Mouse (Mus musculus): Measurements from ENCODE around the gene Kdm4b. TPM values are rescaled to one million over a fixed set of nuclear protein-coding genes. Genes with fewer than 3 reads are reported as not detected.

The Kdm4b gene
- polyA plus RNA-seq, 1 experiment = 6.4 TPM

GRCm38 (mm10) chr17:56444771-56445170, 118.9 kb downstream of the Kdm4b start:
- no peaks in the 10 kb centered on the region for H3K4me1 ChIP-seq (ENCODE audit: control insufficient read depth, insufficient read depth, insufficient read length, low read length)
- no peak overlapping the region for H3K4me3 ChIP-seq (ENCODE audit: insufficient read depth, low read depth, low read length)
- no peak overlapping the region for H3K27ac ChIP-seq (replicated peaks; ENCODE audit: low read depth, low read length)

DNA sequence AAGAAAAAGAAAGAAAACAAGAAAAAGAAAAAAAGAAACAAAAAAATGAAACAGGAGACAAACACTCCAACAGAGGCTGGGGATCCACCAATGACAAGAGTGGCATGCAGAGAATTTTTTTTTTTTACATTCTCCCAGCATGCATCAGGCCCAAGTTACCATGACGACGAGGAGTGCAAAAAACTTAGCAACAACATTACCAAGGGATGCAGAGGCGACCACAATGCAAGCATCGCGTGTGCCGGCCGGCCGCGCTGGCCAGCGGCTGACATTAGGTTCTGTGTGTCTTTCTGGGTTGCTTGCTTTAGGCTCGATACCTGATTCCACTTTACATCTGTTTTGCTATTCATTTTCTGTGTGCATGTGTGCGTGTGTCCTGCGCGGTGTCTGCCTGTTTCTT, 119.5 kb downstream of the Kdm4b start:
- no peak overlapping the region for H3K27ac ChIP-seq (replicated peaks; ENCODE audit: low read depth, low read length)
- H3K4me1 ChIP-seq (ENCODE audit: control insufficient read depth, insufficient read depth, insufficient read length, low read length) = no peaks in the 10 kb centered on the region
- no peak overlapping the region for H3K4me3 ChIP-seq (ENCODE audit: insufficient read depth, low read depth, low read length)

DNA sequence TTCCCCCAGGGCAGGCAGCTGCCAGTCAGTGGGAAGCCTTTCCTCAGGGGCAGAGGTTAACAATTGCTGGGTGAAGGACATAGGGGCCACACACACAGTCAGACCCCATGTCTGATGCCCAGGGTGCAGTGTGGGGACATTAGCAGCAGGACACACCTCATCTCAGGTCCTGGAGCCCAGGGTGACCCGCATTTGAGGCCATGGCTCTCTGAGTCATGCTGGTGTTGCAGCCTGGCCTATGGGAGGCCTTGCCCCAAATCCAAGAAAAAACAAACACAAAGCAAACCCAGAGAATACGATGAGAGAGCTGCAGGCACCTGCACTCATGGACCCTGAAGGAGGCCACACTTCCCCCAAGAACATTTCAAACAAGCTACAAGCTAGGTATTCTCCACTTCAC, 121.9 kb downstream of the Kdm4b start:
- no peaks in the 10 kb centered on the region for H3K4me1 ChIP-seq (ENCODE audit: control insufficient read depth, insufficient read depth, insufficient read length, low read length)
- no peak overlapping the region for H3K4me3 ChIP-seq (ENCODE audit: insufficient read depth, low read depth, low read length)
- no peak overlapping the region for H3K27ac ChIP-seq (replicated peaks; ENCODE audit: low read depth, low read length)

Other genes with a start within 250 kb of the Kdm4b start
- 17.6 and 19.3 TPM in 2 replicates for gene Hdgfl2, start 246.4 kb upstream of the Kdm4b start, polyA plus RNA-seq (2012; ENCODE audit: insufficient read depth, insufficient read length, missing spikeins)
- 195 and 205 TPM in 2 replicates for gene Plin4, start 216.3 kb upstream of the Kdm4b start, polyA plus RNA-seq (2012; ENCODE audit: insufficient read depth, insufficient read length, missing spikeins)
- gene Plin5, start 208.5 kb upstream of the Kdm4b start, polyA plus RNA-seq (2012; ENCODE audit: insufficient read depth, insufficient read length, missing spikeins) = 138 and 171 TPM in 2 replicates
- gene Lrg1, start 204.1 kb upstream of the Kdm4b start, polyA plus RNA-seq (2012; ENCODE audit: insufficient read depth, insufficient read length, missing spikeins) = 61.5 and 101 TPM in 2 replicates
- gene Sema6b, start 185.7 kb upstream of the Kdm4b start, polyA plus RNA-seq (2012; ENCODE audit: insufficient read depth, insufficient read length, missing spikeins) = 1.9 and 5.0 TPM in 2 replicates
- 0.36 and 1.4 TPM in 2 replicates for gene Tnfaip8l1, start 163.6 kb upstream of the Kdm4b start, polyA plus RNA-seq (2012; ENCODE audit: insufficient read depth, insufficient read length, missing spikeins)
- 30.8 and 30.9 TPM in 2 replicates for gene Mydgf, start 142.1 kb upstream of the Kdm4b start, polyA plus RNA-seq (2012; ENCODE audit: insufficient read depth, insufficient read length, missing spikeins)
- 7.7 and 9.2 TPM in 2 replicates for gene Dpp9, start 107.2 kb upstream of the Kdm4b start, polyA plus RNA-seq (2012; ENCODE audit: insufficient read depth, insufficient read length, missing spikeins)
- gene Fem1a, start 69.3 kb upstream of the Kdm4b start, polyA plus RNA-seq (2012; ENCODE audit: insufficient read depth, insufficient read length, missing spikeins) = 16.3 and 18.4 TPM in 2 replicates
- gene Ticam1, start 49.3 kb upstream of the Kdm4b start, polyA plus RNA-seq (2012; ENCODE audit: insufficient read depth, insufficient read length, missing spikeins) = 9.2 and 10.5 TPM in 2 replicates
- 62.9 and 78.2 TPM in 2 replicates for gene Plin3, start 33.2 kb upstream of the Kdm4b start, polyA plus RNA-seq (2012; ENCODE audit: insufficient read depth, insufficient read length, missing spikeins)
- not detected in 2 replicates for gene Arrdc5, start 25.8 kb upstream of the Kdm4b start, polyA plus RNA-seq (2012; ENCODE audit: insufficient read depth, insufficient read length, missing spikeins)
- 2.7 and 3.3 TPM in 2 replicates for gene Uhrf1, start 22.7 kb upstream of the Kdm4b start, polyA plus RNA-seq (2012; ENCODE audit: insufficient read depth, insufficient read length, missing spikeins)
- gene Ptprs, start 150.4 kb downstream of the Kdm4b start, polyA plus RNA-seq (2012; ENCODE audit: insufficient read depth, insufficient read length, missing spikeins) = 10.3 and 10.7 TPM in 2 replicates
- gene Znrf4, start 186.4 kb downstream of the Kdm4b start, polyA plus RNA-seq (2012; ENCODE audit: insufficient read depth, insufficient read length, missing spikeins) = not detected in 2 replicates
- gene Gm20219, start 228.3 kb downstream of the Kdm4b start, polyA plus RNA-seq (2012; ENCODE audit: insufficient read depth, insufficient read length, missing spikeins) = not detected in 2 replicates

All from brown adipose tissue, adult 24 weeks (tissue).